Mouse (Mus musculus): Measurements from ENCODE around the gene Ifit2. TPM values are rescaled to one million over a fixed set of nuclear protein-coding genes. Genes with fewer than 3 reads are reported as not detected.
A peak's percentile ranks its signal among the peaks of the same experiment; 100 is the strongest.
"Not testable (repeated sequence)": the region's sequence is repeated elsewhere in the genome, so short reads cannot be mapped to it uniquely, and the experiment has no call there.

Ifit2 gene
- total RNA-seq, 1 experiment: 1.7 TPM

DNA sequence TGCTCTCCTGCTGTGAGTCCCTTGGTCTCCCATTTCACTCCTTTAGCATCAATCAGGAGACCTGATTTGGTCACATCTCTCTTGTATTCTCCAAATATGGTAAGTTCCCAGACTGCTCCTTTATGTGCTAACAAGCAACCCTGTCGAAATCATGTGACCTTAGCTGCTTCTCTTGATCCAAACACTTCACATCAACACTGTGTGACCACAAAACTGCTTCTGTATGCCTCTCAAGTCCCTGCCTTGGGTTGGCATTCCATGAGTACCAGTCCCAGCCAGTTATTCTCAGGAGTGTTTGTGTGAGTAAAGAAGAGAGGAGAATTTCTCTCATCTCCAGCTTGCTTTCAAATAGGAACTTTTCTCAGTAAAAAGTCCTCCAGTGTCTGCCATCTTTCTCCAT lies 26.6 kb downstream of the Ifit2 start:
- Histone ChIP-seq H3K4me3 (ENCODE audit: insufficient read depth in 1 of 2, low read depth in 1 of 2, low read length in 2 of 2, poor library complexity in 1 of 2, severe bottlenecking in 1 of 2) (no peak overlapping the region), H3K9ac (ENCODE audit: insufficient read depth, low read depth, low read length, poor library complexity, severe bottlenecking) (no peak overlapping the region), H3K9me3 (ENCODE audit: control insufficient read depth, insufficient read depth, low read depth, low read length) (no peaks in the 10 kb centered on the region), H3K4me1 (ENCODE audit: control insufficient read depth in 2 of 2, insufficient read depth in 2 of 2, low read length in 2 of 2, poor library complexity in 1 of 2) (no peaks in the 10 kb centered on the region), H3K27ac (ENCODE audit: insufficient read depth, low read depth, low read length, poor library complexity, severe bottlenecking) (no peak overlapping the region), H3K36me3 (ENCODE audit: control insufficient read depth, insufficient read depth, low read length, poor library complexity, severe bottlenecking) (no peaks in the 10 kb centered on the region)
- TF ChIP-seq CHD2 (IDR thresholded peaks at IDR 0.05; ENCODE audit: low read depth, low read length) (no peak), HCFC1 (IDR thresholded peaks at IDR 0.05; ENCODE audit: borderline replicate concordance, insufficient read depth, low read length) (no peak), MAFK (IDR thresholded peaks at IDR 0.05; ENCODE audit: insufficient read depth, low read depth, low read length) (no peak), ZC3H11A (IDR thresholded peaks at IDR 0.05; ENCODE audit: borderline replicate concordance, low read depth, low read length) (no peak), ZNF384 (IDR thresholded peaks at IDR 0.05; ENCODE audit: low read depth, low read length) (no peak)
- no peak for DNase-seq (ENCODE audit: low read depth, low spot score)
- in situ Hi-C loops (cut with MboI; ENCODE audit: low sequenced_read_pairs in 2 of 2, unreplicated experiment in 2 of 2): no loop called here

DNA sequence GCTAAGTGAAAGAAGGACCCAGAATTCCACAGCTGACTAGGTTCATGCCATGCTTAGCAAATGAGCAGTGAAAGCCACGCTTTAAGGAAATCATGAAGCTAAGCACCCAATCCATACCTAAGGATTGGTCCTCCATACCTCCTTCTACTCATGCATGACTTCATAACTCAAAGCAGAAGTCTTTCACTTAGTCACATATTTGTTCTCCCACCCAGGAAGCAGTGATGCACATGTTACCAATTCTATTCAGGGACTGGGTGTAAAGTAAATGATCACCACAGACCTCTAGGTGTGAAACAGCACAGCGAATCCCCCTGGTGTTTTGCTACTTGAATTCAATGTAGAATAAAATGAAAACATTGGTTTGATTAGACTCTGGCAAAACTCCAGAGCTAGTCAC lies 32.2 kb downstream of the Ifit2 start:
- DNase-seq (ENCODE audit: low read depth, low spot score); H3K4me3 ChIP-seq (ENCODE audit: insufficient read depth in 1 of 2, low read depth in 1 of 2, low read length in 2 of 2, poor library complexity in 1 of 2, severe bottlenecking in 1 of 2); H3K4me1 ChIP-seq (ENCODE audit: control insufficient read depth in 2 of 2, insufficient read depth in 2 of 2, low read length in 2 of 2, poor library complexity in 1 of 2); H3K36me3 ChIP-seq (ENCODE audit: control insufficient read depth, insufficient read depth, low read length, poor library complexity, severe bottlenecking); H3K27ac ChIP-seq (ENCODE audit: insufficient read depth, low read depth, low read length, poor library complexity, severe bottlenecking); H3K9me3 ChIP-seq (ENCODE audit: control insufficient read depth, insufficient read depth, low read depth, low read length); in situ Hi-C loops (cut with MboI; ENCODE audit: low sequenced_read_pairs in 2 of 2, unreplicated experiment in 2 of 2); H3K9ac ChIP-seq (ENCODE audit: insufficient read depth, low read depth, low read length, poor library complexity, severe bottlenecking): not testable (repeated sequence)

DNA sequence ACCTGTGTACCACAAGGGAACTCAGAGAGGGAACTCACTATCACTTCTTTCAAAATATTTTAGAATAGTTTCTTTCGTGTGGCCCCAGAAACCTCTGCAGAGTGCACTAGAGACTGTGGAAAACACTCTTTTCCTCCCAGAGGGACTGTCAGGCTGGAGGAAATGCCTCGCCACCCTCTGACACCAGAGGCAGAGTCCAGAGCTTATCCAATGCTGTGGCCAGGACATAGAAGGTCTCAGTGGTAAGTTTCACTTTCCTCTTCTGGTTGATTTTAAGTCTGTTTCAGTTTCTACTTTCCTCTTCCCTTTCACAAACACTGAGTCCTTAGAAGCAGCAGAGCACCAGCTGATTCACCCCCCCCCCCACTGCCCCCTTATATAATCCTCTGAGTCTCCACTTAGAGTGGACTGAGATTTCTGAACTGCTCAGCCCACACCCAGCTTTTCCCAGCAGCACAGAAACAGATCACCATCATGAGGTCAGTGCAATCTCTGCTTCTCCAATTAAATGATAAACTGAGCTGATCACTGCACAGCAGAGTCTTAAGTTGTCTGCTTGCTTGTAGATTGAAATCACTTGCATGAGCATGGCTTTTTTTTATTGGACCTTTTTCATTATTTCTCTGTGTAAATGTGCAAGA lies 32.8 kb downstream of the Ifit2 start, which contains the start of gene Ifit3:
Gene Ifit3 (plus strand): TSS at position 406 of the 641 bp plus-strand sequence.
- in situ Hi-C loops (cut with MboI; ENCODE audit: low sequenced_read_pairs in 2 of 2, unreplicated experiment in 2 of 2); H3K4me1 ChIP-seq (ENCODE audit: control insufficient read depth in 2 of 2, insufficient read depth in 2 of 2, low read length in 2 of 2, poor library complexity in 1 of 2); H3K27ac ChIP-seq (ENCODE audit: insufficient read depth, low read depth, low read length, poor library complexity, severe bottlenecking); DNase-seq (ENCODE audit: low read depth, low spot score); H3K9ac ChIP-seq (ENCODE audit: insufficient read depth, low read depth, low read length, poor library complexity, severe bottlenecking); H3K36me3 ChIP-seq (ENCODE audit: control insufficient read depth, insufficient read depth, low read length, poor library complexity, severe bottlenecking); H3K4me3 ChIP-seq (ENCODE audit: insufficient read depth in 1 of 2, low read depth in 1 of 2, low read length in 2 of 2, poor library complexity in 1 of 2, severe bottlenecking in 1 of 2); H3K9me3 ChIP-seq (ENCODE audit: control insufficient read depth, insufficient read depth, low read depth, low read length): not testable (repeated sequence)

DNA sequence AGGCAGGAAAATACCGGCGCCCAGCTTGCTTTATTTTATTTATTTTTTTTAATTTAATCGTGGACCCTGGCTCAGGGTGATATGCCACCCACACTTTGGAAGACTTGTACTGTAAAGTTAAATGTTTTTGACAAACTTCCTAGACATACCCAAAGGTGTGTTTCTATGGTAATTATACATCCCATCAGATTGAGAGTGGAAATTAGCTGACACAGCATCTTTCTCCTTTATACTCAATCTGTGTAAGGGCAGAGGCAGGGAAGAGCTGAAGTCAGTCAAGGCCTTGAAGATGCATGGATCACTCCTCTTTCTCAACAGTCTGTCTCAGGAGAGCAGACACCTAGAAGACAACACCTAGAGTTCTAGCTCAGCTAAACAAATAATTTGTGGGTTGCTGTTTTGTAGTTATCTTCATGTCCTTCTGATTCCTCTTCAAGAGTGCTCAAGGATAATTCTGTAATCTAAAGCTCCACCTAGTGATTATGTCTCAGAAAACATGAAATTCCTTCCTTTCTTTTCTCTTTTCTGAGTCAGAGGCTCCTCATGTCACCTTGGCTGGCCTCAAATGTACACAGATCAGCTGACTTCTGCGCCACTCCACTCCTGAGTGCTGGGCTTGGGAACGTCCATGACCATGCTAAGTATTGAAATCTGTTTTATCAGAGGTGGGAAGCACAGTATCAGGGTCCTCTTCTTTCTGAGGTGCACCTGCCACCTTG lies 35.4 kb downstream of the Ifit2 start:
- H3K27ac ChIP-seq (ENCODE audit: insufficient read depth, low read depth, low read length, poor library complexity, severe bottlenecking); in situ Hi-C loops (cut with MboI; ENCODE audit: low sequenced_read_pairs in 2 of 2, unreplicated experiment in 2 of 2); H3K9me3 ChIP-seq (ENCODE audit: control insufficient read depth, insufficient read depth, low read depth, low read length); H3K9ac ChIP-seq (ENCODE audit: insufficient read depth, low read depth, low read length, poor library complexity, severe bottlenecking); H3K4me3 ChIP-seq (ENCODE audit: insufficient read depth in 1 of 2, low read depth in 1 of 2, low read length in 2 of 2, poor library complexity in 1 of 2, severe bottlenecking in 1 of 2); H3K36me3 ChIP-seq (ENCODE audit: control insufficient read depth, insufficient read depth, low read length, poor library complexity, severe bottlenecking); H3K4me1 ChIP-seq (ENCODE audit: control insufficient read depth in 2 of 2, insufficient read depth in 2 of 2, low read length in 2 of 2, poor library complexity in 1 of 2); DNase-seq (ENCODE audit: low read depth, low spot score): not testable (repeated sequence)
- TF ChIP-seq MAFK (IDR thresholded peaks at IDR 0.05; ENCODE audit: insufficient read depth, low read depth, low read length): peak; percentile 92

DNA sequence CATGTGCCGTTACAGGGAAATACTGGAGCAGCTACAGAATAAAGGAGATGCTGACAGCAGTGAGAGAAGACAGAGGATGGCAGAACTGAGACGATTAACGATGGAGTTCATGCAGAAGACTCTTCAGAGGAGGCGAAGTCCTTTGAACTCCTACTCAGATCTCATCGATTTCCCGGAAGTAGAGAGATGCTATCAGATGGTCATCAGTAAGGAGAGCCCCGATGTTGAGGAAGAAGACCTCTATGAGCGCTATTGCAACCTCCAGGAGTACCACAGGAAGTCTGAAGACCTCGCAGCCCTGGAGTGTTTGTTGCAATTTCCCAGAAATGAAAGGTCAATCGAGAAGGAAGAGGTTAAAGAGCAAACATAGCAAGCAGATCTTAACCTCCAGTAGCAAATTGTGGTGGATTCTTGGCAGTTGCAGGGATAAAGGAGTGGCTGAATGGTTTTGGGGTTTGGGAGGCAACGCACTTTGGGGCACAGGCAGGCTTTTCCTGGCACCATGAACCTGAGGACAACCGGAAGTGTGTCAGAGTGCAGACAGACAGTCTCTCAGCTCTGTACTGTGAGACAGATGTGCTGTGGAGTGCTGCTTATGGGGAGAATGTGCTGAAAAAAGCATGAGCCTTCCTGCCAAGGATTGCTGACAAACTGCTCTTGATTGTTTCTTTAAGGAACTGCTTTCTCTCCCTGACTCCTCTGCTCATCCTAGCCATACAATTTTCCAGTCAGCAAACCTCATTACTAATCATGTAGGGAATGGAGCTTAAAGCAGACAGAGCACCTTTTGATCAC lies 37.6 kb downstream of the Ifit2 start:
- H3K9me3 ChIP-seq (ENCODE audit: control insufficient read depth, insufficient read depth, low read depth, low read length); H3K36me3 ChIP-seq (ENCODE audit: control insufficient read depth, insufficient read depth, low read length, poor library complexity, severe bottlenecking); H3K27ac ChIP-seq (ENCODE audit: insufficient read depth, low read depth, low read length, poor library complexity, severe bottlenecking); DNase-seq (ENCODE audit: low read depth, low spot score); in situ Hi-C loops (cut with MboI; ENCODE audit: low sequenced_read_pairs in 2 of 2, unreplicated experiment in 2 of 2); H3K9ac ChIP-seq (ENCODE audit: insufficient read depth, low read depth, low read length, poor library complexity, severe bottlenecking); H3K4me3 ChIP-seq (ENCODE audit: insufficient read depth in 1 of 2, low read depth in 1 of 2, low read length in 2 of 2, poor library complexity in 1 of 2, severe bottlenecking in 1 of 2); H3K4me1 ChIP-seq (ENCODE audit: control insufficient read depth in 2 of 2, insufficient read depth in 2 of 2, low read length in 2 of 2, poor library complexity in 1 of 2): not testable (repeated sequence)
